Mouse (Mus musculus) cerebellum, postnatal 10 days (tissue): ENCODE results near the gene Mid1.
"Not testable (repeated sequence)": the region's sequence is repeated elsewhere in the genome, so short reads cannot be mapped to it uniquely, and the experiment has no call there.

ENCODE experiments used
- DNase-seq, 2 experiments: peaks; one replicate each; pipeline ENCODE4 v3.0.0; 2021; ENCODE audit warnings: mixed read lengths in 2 of 2

Gene Mid1

DNA sequence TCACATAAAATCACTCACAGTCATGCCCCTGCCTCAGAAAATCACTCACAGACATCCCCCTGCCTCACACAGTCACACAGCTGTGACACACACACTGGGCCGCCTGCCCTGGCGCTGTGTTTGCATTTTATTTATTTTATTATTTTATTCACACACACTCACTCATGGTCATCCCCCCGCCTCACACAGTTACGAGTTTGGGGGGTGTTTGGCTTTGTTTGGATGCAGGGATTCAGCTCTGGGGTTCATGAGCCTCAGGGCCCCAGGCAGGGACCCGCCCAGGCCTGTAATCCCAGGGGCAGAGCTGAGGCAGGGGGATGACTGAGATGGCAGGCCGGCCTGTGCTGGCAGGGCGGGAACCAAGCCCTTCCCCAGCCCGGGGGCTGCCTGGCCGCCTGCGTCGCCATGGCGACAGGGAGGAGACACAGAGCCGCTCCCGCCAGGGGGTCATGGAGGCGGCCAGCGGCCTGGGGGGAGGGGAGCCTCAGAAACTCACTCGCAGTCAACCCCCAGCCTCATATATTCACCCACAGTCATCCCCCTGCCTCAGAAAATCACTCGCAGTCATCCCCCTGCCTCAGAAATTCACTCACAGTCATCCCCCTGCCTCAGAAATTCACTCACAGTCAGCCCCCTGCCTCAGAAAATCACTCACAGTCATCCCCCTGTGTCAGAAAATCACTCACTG lies 317.7 kb downstream of the Mid1 start:
- DNase-seq, result peak; percentile 70 to 75

DNA sequence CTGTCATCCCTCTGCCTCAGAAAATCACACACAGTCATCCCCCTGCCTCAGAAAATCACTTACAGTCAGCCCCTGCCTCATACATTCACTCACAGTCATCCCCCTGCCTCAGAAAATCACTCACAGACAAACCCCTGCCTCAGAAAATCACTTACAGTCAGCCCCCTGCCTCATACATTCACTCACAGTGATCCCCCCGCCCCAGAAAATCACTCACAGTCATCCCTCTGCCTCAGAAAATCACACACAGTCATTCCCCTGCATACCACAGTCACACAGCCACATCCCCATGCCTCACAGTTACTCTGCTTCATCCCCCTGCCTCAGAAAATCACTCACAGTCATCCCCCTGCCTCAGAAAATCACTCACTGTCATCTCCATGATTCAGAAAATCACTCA lies 318.5 kb downstream of the Mid1 start:
- not testable (repeated sequence) for DNase-seq

DNA sequence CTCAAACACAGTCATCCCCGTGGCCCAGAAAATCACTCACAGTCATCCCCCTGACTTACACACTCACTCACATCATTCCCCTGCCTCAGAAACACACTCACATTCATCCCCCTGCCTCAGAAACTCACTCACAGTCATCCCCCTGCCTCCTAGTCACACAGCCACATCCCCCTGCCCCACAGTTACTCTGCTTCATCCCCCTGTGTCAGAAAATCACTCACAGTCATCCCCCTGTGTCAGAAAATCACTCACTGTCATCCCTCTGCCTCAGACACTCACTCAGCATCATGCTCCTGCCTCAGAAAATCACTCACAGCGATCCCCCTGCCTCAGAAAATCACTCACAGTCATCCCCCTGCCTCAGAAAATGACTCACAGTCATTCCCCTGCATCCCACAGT lies 319.2 kb downstream of the Mid1 start:
- DNase-seq, result not testable (repeated sequence)

DNA sequence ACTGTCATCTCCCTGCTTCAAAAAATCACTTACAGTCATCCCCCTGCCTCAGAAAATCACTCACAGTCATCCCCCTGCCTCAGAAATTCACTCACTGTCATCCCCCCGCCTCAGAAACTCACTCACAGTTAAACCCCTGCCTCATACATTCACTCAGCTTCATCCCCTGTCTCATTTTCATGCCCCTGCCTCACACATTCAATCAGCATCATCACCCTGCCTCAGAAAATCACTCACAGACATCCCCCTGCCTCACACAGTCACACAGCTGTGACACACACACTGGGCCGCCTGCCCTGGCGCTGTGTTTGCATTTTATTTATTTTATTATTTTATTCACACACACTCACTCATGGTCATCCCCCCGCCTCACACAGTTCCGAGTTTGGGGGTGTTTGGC lies 319.8 kb downstream of the Mid1 start:
- not testable (repeated sequence) for DNase-seq

DNA sequence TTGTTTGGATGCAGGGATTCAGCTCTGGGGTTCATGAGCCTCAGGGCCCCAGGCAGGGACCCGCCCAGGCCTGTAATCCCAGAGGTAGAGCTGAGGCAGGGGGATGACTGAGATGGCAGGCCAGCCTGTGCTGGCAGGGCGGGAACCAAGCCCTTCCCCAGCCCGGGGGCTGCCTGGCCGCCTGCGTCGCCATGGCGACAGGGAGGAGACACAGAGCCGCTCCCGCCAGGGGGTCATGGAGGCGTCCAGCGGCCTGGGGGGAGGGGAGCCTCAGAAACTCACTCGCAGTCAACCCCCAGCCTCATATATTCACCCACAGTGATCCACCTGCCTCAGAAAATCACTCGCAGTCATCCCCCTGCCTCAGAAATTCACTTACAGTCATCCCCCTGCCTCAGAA lies 320.2 kb downstream of the Mid1 start:
- DNase-seq, result peak; percentile 69 to 73

DNA sequence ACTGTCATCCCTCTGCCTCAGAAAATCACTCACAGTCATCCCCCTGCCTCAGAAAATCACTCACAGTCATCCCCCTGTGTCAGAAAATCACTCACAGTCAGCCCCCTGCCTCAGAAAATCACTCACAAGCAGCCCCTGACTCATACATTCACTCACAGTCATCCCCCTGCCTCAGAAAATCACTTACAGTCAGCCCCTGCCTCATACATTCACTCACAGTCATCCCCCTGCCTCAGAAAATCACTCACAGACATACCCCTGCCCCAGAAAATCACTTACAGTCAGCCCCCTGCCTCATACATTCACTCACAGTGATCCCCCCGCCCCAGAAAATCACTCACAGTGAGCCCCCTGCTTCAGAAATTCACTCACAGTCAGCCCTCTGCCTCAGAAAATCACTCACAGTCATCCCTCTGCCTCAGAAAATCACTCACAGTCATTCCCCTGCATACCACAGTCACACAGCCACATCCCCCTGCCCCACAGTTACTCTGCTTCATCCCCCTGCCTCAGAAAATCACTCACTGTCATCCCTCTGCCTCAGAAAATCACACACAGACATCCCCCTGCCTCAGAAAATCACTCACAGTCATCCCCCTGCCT lies 320.8 kb downstream of the Mid1 start:
- not testable (repeated sequence) for DNase-seq

DNA sequence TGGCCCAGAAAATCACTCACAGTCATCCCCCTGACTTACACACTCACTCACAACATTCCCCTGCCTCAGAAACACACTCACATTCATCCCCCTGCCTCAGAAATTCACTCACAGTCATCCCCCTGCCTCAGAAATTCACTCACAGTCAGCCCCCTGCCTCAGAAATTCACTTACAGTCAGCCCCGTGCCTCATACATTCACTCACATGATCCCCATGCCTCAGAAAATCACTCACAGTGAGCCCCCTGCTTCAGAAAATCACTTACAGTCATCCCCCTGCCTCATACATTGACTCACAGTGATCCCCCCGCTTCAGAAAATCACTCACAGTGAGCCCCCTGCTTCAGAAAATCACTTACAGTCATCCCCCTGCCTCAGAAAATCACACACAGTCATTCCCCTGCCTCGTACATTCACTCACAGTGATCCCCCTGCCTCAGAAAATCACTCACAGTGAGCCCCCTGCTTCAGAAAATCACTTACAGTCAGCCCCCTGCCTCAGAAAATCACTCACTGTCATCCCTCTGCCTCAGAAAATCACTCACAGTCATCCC lies 321.8 kb downstream of the Mid1 start:
- DNase-seq, result not testable (repeated sequence)

DNA sequence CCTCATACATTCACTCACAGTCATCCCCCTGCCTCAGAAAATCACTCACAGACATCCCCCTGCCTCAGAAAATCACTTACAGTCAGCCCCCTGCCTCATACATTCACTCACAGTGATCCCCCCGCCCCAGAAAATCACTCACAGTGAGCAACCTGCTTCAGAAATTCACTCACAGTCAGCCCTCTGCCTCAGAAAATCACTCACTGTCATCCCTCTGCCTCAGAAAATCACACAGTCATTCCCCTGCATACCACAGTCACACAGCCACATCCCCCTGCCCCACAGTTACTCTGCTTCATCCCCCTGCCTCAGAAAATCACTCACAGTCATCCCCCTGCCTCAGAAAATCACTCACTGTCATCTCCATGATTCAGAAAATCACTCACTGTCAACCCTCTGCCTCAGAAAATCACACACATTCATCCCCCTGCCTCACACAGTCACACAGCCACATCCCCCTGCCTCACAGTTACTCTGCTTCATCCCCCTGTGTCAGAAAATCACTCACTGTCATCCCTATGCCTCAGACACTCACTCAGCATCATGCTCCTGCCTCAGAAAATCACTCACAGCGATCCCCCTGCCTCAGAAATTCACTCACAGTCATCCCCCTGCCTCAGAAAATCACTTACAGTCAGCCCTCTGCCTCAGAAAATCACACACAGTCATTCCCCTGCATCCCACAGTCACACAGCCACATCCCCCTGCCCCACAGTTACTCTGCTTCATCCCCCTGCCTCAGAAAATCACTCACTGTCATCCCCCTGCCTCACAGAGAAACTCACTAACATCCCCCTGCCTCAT lies 322.6 kb downstream of the Mid1 start:
- DNase-seq, result not testable (repeated sequence)

DNA sequence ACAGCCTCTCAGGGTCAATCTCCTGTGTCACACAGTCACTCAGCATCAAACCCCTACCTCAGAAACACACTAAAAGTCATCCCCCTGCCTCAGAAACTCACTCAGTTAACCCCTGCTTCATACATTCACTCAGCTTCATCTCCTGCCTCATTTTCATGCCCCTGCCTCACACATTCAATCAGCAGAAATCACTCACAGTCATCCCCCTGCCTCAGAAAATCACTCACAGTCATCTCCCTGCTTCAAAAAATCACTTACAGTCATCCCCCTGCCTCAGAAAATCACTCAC lies 323.1 kb downstream of the Mid1 start:
- DNase-seq, result not testable (repeated sequence)

DNA sequence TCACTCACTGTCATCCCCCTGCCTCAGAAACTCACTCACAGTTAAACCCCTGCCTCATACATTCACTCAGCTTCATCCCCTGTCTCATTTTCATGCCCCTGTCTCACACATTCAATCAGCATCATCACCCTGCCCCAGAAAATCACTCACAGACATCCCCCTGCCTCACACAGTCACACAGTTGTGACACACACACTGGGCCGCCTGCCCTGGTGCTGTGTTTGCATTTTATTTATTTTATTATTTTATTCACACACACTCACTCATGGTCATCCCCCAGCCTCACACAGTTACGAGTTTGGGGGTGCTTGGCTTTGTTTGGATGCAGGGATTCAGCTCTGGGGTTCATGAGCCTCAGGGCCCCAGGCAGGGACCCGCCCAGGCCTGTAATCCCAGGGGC lies 323.6 kb downstream of the Mid1 start:
- DNase-seq, result peak in 1 of 2 experiments; percentile 67

DNA sequence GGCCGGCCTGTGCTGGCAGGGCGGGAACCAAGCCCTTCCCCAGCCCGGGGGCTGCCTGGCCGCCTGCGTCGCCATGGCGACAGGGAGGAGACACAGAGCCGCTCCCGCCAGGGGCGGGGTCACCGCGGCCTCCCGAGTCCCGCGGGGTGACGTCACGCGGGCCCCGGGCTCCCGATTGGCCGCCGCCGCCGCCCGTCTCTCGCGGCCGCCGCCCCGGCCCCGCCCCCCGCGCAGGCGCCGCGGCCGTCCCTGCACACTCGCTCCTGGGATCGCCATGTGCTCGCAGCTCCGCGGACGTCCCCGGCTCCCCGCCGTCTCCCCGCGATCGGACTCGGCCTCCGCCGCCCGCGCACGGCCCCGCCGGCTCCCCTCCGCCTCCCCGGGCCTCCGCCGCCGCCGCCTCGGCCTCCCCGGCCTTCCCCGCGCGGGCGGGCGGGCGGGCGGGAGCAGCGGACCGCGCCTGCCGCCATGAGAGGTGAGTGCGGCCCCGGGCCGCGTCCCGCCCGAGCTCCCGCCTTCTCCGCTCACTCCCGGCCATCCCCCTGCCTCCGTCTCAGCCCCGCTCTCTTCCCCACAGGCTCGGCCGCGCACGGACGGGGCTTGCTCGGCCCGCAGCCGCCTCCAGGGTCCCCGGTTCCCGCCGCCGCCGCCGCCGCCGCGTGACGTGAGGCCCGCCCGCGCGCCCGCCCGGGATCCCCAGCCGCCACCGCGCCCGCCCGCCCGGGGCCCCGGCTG lies 324.2 kb downstream of the Mid1 start, which contains the start of gene Gm21887:
TSS of gene Gm21887 (plus strand) at position 644 of the 735 bp plus-strand sequence.
- peak; percentile 99 to 100 for DNase-seq

DNA sequence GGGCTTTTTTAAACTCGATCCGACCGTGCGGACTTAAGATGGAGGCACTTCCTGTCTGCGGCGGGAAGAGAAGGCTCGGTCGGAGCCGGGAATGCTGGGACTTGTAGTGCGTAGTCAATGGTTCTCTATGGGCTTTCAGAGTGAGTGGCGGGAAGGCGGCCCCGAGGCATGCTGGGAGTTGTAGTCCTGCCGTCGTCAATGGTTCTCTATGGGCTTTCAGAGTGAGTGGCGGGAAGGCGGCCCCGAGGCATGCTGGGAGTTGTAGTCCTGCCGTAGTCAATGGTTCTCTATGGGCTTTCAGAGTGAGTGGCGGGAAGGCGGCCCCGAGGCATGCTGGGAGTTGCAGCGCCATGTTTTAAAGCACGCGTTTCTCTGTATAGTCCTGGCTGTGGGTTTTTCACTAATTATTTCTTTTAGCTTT lies 324.8 kb downstream of the Mid1 start:
- DNase-seq, result peak; percentile 99 to 100

DNA sequence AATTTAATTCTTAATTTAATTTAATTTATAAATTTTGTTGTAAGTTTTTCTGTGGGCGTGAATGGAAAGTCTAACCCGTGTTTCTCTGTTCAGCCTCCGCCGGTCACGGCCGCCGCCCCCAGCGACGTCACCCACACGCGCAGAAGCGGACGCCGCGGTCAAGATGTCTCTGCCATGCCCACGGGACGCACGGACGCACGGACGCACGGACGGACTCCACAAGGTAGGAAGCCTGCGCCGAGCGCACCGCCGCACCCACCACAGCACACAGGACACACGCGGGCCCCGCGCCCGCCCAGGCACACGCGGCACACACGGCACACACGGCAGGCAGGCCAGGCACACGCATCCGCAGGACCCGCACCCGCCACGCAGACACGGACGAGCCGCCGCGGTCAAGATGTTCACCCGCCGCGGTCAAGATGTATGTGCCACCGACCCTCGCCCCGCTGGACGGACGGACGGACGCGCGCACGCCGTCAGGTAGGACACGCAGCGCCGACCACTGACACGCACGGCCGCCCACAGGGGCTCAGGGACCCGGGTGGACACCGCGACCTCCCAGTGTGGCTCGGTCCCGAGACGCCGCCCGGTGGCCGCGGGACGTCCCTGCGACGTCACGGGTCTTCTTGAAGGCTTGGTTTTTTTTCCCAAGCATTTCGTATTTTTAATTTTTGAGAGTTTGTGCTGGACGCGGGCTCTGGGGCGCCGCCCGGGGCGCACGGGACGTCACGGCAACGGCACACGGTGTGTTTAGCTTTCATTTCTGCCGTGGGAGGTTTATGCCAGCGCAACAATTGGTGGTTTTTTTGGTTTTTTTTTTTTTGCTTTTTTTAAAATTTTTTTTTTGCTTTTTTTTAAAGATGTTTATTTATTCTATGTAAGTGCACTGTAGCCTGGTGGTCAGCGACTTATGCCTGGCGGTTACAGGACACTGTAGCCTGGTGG lies 325.9 kb downstream of the Mid1 start:
- DNase-seq, result peak; percentile 78 to 88

DNA sequence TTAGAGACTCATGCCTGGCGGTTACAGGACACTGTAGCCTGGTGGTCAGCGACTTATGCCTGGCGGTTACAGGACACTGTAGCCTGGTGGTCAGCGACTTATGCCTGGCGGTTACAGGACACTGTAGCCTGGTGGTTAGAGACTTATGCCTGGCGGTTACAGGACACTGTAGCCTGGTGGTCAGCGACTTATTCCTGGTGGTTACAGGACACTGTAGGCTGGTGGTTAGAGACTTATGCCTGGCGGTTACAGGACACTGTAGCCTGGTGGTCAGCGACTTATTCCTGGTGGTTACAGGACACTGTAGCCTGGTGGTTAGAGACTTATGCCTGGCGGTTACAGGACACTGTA lies 326.5 kb downstream of the Mid1 start:
- not testable (repeated sequence) for DNase-seq

DNA sequence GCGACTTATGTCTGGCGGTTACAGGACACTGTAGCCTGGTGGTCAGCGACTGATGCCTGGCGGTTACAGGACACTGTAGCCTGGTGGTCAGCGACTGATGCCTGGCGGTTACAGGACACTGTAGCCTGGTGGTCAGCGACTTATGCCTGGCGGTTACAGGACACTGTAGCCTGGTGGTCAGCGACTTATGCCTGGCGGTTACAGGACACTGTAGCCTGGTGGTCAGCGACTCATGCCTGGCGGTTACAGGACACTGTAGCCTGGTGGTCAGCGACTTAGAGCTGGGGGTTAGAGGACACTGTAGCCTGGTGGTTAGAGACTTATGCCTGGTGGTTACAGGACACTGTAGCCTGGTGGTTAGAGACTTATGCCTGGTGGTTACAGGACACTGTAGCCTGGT lies 328.4 kb downstream of the Mid1 start:
- DNase-seq, result not testable (repeated sequence)

DNA sequence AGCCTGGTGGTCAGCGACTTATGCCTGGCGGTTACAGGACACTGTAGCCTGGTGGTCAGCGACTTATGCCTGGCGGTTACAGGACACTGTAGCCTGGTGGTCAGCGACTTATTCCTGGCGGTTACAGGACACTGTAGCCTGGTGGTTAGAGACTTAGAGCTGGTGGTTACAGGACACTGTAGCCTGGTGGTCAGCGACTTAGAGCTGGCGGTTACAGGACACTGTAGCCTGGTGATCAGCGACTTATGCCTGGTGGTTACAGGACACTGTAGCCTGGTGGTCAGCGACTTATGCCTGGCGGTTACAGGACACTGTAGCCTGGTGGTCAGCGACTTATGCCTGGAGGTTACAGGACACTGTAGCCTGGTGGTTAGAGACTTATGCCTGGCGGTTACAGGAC lies 329.0 kb downstream of the Mid1 start:
- DNase-seq, result not testable (repeated sequence)

DNA sequence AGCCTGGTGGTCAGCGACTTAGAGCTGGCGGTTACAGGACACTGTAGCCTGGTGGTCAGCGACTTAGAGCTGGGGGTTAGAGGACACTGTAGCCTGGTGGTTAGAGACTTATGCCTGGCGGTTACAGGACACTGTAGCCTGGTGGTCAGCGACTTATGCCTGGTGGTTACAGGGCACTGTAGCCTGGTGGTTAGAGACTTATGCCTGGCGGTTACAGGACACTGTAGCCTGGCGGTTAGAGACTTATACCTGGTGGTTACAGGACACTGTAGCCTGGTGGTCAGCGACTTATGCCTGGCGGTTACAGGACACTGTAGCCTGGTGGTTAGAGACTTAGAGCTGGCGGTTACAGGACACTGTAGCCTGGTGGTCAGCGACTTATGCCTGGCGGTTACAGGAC lies 330.9 kb downstream of the Mid1 start:
- DNase-seq, result not testable (repeated sequence)

DNA sequence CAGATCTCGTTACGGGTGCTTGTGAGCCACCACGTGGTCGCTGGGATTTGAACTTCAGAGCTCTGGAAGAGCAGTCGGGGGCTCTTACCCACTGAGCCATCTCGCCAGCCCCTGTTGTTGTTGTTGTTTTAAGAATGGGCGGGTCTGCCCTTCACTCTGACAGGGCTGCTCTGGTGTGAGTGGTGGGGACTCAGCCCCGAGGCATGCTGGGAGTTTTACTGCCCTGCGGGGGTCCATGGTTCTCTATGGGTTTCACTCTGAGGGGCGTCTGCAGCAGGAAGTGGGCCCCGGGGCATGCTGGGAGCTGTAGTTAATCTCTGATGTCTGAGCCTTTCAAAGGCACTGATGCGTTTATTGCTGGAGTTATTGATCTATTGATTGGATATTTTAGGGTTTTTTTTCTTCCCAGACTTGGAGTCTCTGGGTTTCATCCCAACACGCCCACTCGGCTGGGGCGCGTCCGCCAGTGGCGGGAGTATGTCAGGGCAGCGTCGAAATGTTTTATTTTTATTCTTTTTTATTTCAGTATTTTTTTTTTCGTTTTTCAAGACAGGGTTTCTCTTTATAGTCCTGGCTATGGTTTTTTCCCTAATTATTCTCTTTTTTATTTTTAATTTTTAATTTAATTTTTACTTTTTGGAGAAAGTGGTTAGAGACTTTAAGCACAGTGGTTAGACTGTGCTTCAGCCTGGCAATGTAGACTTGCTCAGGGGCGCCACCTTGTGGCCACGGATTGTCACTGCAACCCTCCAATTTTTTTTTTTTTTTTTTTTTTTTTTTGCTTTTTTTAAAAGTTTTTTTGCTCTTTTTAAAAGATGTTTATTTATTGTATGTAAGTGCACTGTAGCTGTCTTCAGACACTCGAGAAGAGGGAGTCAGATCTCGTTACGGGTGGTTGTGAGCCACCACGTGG lies 332.6 kb downstream of the Mid1 start:
- DNase-seq, result peak; percentile 85 to 91

DNA sequence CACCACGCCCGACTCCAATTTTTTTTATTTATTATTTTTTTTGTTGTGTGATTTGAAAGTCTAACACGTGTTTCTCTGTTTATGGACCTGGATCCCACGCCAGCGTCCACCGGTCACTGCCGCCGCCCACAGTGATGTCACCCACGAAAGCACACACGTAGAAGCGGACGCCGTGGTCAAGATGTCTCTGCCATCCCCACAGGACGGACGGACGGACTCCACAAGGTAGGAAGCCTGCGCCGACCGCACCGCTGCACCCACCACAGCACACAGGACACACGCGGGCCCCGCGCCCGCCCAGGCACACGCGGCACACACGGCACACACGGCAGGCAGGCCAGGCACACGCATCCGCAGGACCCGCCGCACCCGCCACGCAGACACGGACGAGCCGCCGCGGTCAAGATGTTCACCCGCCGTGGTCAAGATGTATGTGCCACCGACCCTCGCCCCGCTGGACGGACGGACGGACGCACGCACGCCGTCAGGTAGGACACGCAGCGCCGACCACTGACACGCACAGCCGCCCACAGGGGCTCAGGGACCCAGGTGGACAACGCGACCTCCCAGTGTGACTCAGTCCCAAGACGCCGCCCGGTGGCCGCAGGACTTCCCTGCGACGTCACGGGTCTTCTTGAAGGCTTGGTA lies 333.7 kb downstream of the Mid1 start:
- DNase-seq, result peak; percentile 59 to 79
